Mouse (Mus musculus): ENCODE measurements around the gene Tmeff2.

Gene Tmeff2

DNA sequence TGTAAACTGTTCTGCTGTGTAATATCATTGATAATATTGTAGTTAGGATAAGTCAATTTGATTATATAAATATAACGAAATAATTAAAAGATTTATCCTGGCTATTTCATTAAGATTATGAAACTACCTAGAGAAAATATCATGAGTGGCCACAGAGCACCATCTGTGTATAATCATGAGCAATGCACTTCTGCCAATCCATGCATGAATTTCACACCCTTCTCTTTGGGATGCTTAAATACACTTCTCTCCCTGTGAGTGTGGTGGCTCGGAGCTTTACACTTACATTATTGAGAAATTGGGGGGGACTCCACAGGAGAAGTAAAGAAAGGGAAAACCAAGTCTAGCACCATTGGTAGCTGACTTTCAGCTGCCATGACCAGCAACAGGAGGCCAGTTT is 206.9 kb downstream of the Tmeff2 start:
- peak; percentile 22 for DNase-seq (ENCODE audit: low spot score)

DNA sequence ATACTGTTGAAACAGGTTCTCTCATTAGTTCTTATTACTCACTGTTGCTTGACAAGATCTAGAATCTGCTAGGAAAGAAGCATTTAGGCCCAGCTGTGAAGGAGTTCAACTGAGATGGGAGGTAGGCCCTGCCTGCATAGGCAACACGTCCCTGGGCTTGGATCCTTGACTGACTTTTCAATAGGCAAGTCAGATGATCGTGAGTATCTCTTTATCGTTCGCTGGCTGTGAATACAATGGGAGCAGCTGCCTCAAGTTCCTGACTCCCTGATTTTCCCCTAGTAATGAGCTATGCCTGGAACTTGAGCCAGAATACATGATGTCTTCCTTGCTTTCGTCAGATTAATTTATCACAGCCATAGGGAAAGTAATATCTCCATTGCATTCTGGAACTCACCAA is 214.3 kb downstream of the Tmeff2 start:
- no peak for DNase-seq (ENCODE audit: low spot score)

DNA sequence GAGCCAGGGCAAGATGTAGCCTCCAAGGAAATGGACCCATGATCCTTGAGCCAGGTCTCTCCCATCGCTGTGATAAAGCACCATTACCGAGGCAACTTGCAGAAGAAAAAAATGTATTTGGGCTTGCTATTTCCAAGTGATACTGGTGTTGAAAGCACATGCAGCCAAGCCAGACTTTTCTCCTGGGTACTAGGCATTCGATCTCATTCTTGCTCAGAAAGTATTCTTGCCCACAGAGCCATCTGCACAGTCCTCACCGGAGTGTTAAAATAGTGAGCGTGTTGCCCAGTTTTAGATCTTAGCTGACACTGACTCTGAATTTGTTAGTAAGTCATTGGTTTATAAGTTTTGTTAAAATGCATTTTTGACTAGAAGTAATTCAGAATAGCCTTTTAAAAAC is 215.3 kb downstream of the Tmeff2 start:
- DNase-seq (ENCODE audit: low spot score): no peak

DNA sequence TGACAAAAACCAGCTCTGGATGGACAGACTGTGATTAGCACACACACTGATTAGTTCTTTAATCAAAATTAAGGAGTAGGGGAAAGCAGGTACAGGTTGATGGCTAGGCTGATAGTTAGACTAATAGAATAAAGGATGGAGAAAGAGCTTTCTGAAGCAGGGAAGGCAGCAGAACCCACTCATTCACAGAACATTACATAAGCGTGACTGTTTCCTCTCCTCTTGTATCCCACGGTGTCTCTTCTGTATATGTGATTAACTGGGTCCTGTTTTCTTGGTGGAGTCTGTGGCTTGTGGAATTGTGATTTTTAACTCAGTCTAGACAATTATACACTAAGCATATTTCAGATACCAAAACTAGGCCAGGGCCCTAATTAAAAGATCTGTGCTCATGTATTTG is 217.4 kb downstream of the Tmeff2 start:
- DNase-seq (ENCODE audit: low spot score): no peak

DNA sequence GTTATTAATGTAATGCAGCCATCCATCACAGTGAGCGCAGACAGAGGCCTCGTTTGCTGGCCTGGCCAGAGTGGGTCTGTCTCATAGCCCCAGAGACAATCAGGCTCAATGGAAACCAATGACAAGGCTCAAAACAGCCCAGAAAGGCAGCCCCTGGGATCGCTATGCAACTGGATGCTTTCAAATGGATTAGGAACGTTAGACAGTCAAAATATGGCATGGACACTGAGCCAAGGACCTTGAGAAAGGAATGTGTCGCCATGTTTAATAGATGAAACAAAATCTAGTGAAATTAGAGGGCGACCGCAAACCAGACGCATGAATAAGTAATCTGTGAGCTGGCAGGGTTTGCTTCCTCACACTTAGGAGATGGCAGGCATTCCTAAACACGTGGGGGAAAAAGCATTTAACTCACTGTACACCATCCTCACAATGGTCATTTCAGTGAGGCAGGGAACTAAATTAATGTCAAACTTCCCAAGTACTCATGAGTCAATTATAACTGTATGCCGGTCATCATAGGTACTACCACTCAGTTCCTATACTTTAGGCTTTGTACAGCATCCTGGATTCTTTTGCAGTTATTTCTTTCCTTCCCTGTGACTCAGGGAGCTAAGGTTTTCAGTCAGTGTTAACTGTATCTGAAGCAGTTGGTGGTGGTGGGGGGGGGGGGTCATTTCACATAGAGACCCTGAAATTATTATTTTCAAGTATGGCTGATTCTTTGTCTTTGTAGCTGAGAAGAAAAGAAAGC is 225.4 kb downstream of the Tmeff2 start:
- DNase-seq (ENCODE audit: low spot score): no peak

DNA sequence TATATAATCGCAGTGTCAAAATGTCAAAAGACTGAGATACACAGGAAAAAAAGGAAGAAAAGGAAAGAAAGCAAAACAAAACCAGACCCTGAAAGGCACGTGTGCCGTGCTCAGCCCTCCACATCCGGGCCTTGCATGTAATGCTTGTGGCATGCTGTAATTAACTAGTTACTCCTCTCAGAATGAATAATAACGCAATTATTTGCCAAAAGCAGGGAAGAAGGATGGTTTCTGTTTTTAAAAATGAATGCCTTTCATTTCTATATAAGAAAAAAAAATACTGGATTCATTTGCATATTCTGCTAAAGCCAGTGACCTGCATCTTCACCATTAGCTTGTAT is 225.9 kb downstream of the Tmeff2 start:
- no peak for DNase-seq (ENCODE audit: low spot score)

DNA sequence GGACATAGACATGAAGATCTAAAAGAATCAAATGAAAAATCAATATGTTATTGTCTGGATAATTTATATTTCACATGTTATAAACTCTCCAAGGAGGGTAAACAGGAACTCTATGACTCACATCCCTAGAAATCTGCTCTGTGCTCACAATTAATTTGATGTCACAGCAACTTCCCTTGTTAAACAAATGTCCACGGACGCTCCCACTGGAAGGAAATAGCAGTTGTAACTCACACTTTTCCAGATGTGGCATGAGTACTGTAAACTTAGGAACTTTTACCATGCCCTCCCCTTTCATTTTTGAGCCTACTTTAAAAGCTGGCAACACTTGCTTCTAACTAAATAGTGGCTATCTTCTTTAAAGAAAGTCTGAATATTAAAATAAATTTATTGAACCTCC is 236.3 kb downstream of the Tmeff2 start:
- no peak for DNase-seq (ENCODE audit: low spot score)

DNA sequence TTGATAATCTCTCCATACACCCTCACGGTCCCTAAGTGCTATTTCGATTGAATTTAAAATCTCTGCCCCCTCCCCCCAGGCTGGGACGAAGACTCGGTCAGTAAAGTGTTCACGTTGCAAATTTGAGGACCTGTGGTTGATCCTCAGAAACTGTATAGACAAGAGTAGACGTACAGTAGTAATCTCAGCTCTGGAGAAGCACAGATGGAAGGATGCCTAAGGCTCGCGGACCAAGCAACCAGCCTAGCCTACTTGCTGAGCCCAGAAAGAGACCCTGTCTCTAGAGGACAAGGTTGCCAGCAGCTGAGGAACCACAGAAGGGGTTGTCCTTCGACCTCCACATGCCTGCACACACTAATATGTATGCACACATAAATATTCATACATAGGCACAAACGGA is 239.2 kb downstream of the Tmeff2 start:
- DNase-seq (ENCODE audit: low spot score): no peak

DNA sequence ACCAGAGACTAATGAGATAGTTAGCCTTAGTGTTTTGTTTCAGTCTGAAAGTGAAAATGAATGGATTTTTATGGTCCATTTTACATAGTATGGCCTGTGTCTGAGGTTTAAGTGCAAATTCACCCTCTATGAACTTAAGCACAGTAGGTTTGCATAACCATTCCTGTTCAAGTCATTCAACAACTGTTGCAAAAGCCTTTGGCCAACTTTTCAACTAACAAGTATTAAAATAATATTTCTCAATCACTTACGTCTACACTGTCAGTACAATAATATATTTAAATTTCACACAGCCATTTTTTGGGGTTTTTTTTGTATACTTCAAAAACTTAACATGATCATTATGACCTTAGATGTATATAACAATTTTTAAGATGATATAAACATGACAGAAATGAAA is 240.9 kb downstream of the Tmeff2 start:
- peak; percentile 71 for DNase-seq (ENCODE audit: low spot score)

DNA sequence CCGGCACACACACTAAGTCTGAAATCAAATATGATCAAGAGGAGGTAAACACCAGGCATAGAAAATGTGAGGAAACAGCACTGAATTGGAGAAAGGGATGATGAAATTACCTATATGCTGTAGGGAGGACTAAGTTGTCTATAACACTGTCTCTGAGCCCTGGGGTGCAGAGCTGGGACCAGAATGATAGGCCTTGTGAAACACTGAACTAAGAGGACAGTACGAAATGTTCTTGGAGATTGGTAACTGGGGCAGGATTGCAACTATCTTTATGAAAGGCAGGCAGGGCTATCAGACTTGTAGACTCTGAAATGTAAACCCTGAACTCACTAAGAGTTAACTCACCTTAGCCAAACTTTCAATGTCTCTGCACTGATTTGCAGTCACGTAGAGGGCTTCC is 242.3 kb downstream of the Tmeff2 start:
- DNase-seq (ENCODE audit: low spot score): peak; percentile 52

DNA sequence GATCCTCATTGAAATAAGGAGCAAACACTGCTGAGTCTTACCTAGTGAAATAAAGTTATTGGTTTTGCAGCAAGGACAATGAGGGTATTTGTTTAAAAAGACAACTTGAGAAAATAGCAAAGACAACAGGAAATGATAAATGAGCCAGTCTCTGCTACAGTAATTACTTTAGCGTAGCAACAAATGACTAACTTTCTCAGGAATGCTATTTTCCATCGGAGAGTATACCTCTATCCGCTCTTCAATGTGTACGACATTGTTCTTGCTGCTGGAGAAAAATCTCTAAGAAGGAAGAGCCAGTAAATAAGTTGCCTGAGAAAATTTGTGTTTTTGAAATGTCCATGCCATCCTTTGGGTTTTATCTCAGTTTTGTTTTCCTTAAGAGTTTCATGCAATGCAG is 245.2 kb downstream of the Tmeff2 start:
- DNase-seq (ENCODE audit: low spot score): no peak

DNA sequence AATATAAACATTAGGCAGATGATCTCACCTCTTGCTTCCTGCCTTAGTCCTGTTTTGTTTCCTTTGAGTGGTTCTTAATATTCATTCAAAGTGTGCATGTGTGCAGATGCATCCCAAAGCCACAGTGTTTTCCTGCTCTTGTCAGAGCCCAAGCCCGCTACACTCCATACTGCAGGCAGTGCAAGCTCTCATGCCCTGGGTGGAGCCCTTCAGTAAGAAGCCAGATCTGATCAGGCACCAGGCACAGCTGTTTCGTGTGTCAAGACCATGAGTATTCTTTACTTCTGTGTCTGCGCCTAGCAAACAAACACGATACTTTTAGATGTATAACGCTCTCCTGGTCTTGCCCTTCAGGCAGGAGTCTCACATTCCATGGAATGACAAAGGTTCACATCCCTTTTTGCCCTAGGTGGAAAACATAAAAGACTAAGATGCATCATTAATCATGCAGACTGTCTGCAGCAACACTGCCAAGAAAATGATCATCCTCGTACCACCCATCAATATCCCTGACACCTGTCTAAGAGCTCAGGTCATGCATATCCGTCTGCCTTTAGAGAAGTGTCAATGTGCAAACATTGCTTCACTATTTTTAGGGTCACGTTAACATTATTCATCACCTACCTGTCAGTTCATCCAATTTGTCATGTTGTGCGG is 248.2 kb downstream of the Tmeff2 start:
- no peak for DNase-seq (ENCODE audit: low spot score)

DNA sequence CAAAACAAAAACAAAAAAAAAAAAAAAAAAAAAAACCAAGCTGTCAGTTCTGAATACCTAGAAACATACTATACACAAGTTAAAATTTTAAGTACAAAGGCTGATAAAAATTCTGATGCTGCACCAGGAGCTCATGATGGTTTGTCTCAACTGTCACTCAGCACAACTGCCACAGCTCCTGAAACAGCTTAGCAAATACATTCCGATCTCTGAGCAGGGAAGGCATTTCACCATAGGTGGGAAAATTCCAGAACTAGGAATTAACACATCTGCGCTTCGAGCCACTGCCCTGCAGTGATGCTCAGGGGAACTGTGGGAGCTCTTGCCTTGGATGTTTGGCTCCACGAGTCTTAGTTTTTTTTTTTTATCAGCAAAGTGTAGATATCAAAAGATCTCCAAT is 249.0 kb downstream of the Tmeff2 start:
- DNase-seq (ENCODE audit: low spot score): no peak

DNA sequence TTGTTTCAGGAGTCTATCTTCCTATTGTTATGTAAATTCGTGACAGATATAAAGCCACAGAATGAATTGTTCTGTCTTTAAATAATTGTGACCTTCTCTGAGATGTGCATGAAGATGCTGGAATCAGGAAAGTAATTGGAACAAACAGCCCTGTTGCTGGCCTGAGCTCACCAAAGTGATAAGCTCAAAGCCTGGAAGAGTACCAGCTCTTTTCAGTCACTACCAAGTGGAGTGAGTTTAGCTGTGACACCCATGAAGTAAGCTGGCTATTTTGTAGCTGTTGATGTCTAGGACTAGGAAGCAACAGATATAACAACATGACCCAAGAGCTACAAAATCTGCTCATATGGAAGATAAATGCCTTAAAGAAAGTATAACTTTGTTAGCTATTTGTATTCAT is 249.4 kb downstream of the Tmeff2 start:
- DNase-seq (ENCODE audit: low spot score): no peak

DNA sequence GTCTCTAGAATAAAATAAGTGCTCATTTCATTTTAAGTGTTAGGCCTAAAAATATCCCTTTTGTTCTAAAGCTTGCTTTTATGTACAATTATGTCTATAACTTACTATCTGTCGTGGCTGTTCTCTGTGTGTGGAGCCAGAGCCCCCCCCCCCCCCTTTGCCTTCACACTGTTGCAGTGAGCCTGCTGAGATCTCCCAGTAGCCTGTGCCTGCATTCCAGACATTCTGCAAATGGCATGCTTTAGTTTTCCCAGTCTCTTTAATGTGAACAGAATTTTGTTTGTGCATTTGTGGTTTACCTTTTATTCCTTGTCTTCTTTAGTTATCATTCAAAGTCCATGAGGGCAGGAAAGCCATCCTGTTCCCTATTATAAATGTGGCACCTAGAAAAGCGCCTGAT is 251.6 kb downstream of the Tmeff2 start:
- DNase-seq (ENCODE audit: low spot score): no peak

DNA sequence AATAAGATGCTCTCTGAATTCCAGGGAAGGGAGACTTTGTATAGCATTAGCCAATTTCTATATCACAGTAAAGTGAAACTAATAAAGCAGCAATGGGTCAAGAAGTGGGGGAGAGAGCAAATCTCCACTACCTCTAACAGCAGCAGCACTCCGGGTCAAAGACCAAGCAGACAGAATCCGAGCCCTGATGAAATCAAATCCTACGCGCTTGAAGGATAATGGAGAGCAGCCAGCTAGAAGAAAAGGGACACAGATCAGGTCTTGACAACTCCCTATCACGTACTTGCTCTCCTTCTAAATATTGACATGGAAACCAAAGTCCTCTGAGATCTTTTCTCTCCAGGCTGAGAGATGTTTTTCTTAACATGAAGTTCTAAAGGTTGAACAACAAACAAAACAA is 252.4 kb downstream of the Tmeff2 start:
- peak; percentile 92 for DNase-seq (ENCODE audit: low spot score)

DNA sequence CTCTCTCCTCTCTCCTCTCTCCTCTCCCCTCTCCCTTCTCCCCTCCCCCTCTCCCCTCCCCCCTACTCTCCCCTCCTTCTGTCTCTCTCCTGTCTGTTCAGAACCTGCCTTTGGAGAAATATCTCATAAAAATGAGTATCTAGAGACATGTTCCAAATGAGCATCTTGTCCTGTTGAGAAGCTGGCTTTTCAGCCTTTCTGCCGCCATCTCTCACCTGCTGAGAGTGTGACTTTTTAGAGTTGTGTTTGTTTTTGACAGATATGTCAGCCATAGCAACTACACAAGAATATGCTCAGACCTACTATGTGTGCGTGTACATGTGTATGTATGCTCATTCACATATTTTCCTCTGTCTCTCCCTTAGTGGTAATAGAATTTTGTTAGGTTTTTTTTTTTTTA is 283.8 kb downstream of the Tmeff2 start:
- DNase-seq (ENCODE audit: low spot score): no peak

DNA sequence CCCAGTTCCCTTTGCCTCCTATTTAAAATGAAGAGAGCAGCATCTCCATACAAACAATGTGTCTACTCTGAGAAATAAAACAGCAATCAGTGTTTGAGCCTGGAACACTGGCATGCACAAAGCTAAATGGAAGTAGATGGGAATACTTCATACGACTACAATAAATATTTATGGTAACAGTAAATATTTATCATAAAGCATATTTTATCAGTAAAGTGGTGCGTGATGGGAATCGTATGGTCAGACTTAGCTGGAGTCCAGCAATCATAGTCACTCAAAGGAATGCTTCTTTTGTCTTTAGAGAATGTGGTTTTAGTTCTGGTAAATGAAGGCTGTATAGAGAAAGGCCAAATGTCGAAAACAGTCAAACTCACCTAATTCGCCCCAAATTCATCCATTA is 288.6 kb downstream of the Tmeff2 start:
- no peak for DNase-seq (ENCODE audit: low spot score)

DNA sequence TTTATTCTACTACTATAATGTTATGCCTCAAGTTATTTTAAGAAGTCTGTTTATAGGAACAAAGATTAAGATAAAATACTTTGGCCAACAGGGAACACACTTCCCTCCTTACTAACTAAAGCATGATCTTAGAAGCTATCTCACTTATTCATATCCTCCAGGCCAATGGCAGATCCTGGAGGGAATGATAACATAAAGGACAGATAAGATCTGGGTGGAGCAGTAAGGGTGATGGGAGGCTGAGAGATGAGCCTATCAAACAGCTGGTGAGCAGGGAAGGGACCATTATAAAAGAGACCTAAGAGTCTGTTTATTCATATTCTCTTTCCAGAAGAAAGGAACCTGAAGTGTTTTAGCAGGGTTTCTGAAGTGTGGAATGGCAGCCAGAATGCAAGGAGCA is 290.8 kb downstream of the Tmeff2 start:
- no peak for DNase-seq (ENCODE audit: low spot score)

DNA sequence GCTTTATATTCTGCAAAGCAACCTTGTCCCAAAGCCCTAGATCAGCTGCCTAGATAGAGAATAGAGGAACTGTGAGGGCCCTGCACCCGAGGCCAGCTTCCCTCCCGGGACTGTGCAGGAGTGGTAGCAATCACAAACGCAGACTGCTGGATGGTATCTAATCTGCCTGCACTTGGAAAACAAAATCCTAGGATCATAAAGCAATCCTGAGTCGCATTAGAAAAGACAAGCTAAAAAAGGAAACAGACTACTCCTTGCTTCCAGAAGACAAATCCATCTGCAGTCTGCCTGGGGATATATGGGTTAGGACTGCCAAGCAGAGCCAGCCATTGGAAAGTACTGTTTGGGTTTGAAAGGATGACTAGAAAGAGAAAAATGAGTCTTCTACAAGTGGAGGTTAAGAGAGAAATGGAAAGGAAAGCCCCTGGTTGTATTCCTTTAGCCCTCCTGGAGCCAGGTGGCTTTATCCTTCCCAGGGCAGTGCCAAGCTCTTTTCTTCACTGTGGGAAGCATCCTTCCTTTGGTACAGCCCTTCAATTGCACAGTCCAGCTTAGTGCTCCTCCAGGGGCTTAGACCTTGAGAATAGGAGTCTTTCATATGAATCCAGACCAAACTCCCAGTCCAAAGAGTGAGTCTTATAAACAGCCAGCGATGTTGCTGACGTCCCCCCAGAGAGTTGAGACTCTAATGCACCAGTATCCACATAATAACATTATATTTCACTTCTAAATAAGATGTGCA is 291.6 kb downstream of the Tmeff2 start:
- no peak for DNase-seq (ENCODE audit: low spot score)

DNA sequence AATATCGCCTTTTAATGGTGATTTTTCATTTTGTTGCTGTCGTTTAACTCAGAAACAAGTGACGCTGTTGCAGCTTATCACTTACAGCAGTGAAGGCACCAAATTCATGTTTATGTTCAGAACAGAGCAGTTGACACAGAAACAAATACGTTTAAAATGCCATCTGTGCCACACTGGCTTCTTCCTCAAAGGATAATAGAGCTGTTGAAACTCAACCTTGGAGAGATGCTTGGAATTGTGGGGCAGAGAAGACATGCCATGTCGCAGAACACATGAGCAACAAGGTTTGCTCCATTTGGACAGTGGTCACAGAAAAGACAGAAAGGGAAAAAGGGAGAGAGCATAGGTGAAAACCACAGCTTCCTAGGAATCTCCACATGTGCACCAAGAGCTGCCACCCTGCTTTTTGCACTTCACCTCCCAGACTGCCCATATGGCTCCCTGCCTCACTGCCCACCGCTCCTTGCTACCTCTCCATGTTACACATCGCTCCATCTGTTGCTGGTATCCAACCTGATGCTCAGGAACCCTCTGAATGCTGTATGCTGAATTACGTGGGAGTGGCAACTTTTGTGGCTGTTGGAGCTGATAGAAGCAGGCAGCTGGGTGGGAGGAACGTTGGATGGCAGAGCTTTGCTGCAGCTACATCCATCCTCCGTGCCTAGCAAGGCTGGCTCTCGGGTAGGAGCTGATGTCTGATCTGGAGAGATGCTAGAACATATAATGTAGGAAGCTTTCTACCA is 298.8 kb downstream of the Tmeff2 start:
- DNase-seq (ENCODE audit: low spot score): no peak

DNA sequence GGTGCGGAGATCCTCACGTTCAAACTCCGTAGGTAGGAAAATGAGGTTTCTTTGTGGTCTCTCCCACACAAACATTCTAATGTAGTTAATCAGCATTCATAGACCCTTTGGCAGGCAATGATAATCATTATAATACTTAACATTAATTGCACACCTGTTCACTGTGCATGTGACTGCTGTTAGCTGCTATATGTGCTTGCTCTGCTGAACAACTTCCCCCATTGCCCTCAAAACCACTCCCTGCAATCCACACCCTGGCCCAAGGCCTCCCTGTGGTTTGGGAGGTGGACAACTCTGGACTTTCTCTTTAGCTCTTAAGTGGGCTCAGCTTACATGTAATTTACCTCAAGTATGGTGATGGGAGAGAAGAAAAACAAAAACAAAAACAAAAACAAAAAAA is 299.5 kb downstream of the Tmeff2 start:
- no peak for DNase-seq (ENCODE audit: low spot score)

DNA sequence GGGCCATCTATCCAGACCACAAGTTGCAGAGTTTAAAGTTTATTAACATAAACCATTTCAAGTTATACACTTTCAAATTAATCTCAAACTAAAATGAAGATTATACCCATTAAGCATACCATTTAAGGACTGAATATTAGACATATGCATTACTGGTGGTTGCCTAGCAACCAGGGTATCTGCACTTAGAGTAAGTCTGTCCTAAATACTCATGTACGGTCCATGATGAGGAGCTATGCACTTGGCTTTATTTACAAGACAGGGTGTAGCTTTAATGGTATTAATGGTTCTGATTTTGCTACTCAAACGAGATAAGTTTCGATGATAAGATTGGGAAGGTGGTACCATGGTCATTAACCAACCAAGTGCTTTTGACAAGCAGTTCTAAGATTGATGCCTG is 315.2 kb downstream of the Tmeff2 start:
- DNase-seq (ENCODE audit: low spot score): no peak
